9 mouse cellular contexts compared by ENCODE assay signal in genomic region chr11:11656995-11657530, GRCm38 (mm10). TPM values are rescaled to one million over a fixed set of nuclear protein-coding genes. Genes with fewer than 3 reads are reported as not detected.
DNase-seq lines count a peak whose midpoint lies in the region; ATAC-seq and TF ChIP-seq lines count a peak whose summit lies in the region.
"Had no signal": no experiment of that assay in that cellular context is flagged by ENCODE, and none has a peak within 500 bp of the region (broad histone marks: within the 10 kb centered on the region; RNA-seq: fewer than 3 reads in every experiment).

No protein-coding gene starts in this region.

- no peaks in the 10 kb centered on the region for H3K27me3 ChIP-seq in spleen, adult 2 months (ENCODE audit: control insufficient read depth, insufficient read depth, low read length)
- H3K27me3 ChIP-seq in megakaryocyte, embryonic 14.5 days (replicated peaks), result no peaks in the 10 kb centered on the region

- 12% methylated on average over 5 of the region's 5 CpGs for WGBS in spleen, adult 2 months

- peak; percentile 85 for ATAC-seq in erythroid progenitor cell, adult 5-6 weeks (replicated peaks; ENCODE audit: low FRiP score, poor library complexity, severe bottlenecking)
- ATAC-seq: hindbrain, embryonic 16.5 days had no signal

- no peak for TF ChIP-seq POLR2A in spleen, adult 2 months (IDR thresholded peaks at IDR 0.05; ENCODE audit: low read depth, low read length)

- peak overlapping the region; percentile 87 for H3K27ac ChIP-seq in spleen, adult 2 months (ENCODE audit: insufficient read depth, low read length)

- H3K4me3 ChIP-seq in spleen, adult 2 months (ENCODE audit: extremely low read depth, insufficient read depth, insufficient read length), result no peak overlapping the region
- H3K4me3 ChIP-seq in megakaryocyte, embryonic 14.5 days (replicated peaks), result peak overlapping the region; percentile 69

- TF ChIP-seq CTCF in spleen, adult 2 months (IDR thresholded peaks at IDR 0.05; ENCODE audit: extremely low read depth, insufficient read depth, insufficient read length, insufficient replicate concordance), result no peak

- intact Hi-C loops in gastrocnemius, postnatal 36 days (cut with DNase I), result no loop called here

- H3K4me1 ChIP-seq in spleen, adult 2 months (ENCODE audit: control insufficient read depth, insufficient read depth, insufficient read length), result peaks cover 33% of the 10 kb centered on the region; the same call in 1 of the 2 replicates
- H3K4me1 ChIP-seq in megakaryocyte, embryonic 14.5 days, result peaks cover 71% of the 10 kb centered on the region

- H3K9me3 ChIP-seq in megakaryocyte, embryonic 14.5 days, result no peaks in the 10 kb centered on the region

- peak in 1 of 2 experiments; percentile 56 for DNase-seq in spleen, adult 2 months (ENCODE audit: low read depth in 1 of 2, low spot score in 2 of 2)
- no peak for DNase-seq in spleen, adult 12 weeks (ENCODE audit: low spot score)
- DNase-seq in thymus, postnatal 4 days, result peak; percentile 68
- DNase-seq in frontal cortex, postnatal 10 days (ENCODE audit: low spot score in 2 of 2), result no peak
- no peak for DNase-seq in yolk sac, embryonic 10.5 days (ENCODE audit: low spot score)
- DNase-seq in gastrocnemius, postnatal 36 days, result no peak

- no peaks in the 10 kb centered on the region for H3K36me3 ChIP-seq in spleen, adult 2 months (ENCODE audit: control insufficient read depth, insufficient read depth, low read length)
- H3K36me3 ChIP-seq in megakaryocyte, embryonic 14.5 days (replicated peaks; ENCODE audit: low read length), result no peaks in the 10 kb centered on the region

RNA-seq across cellular contexts. Expression of gene Ikzf1, which starts 27.7 kb away (rescaled TPM):
- 258 and 419 TPM in 2 replicates for polyA plus RNA-seq in spleen, adult 2 months (2012; rRNA removed)
- total RNA-seq in erythroid progenitor cell, adult 5-6 weeks (2015; ENCODE audit: low replicate concordance), result 116 and 120 TPM in 2 replicates
- 40.9 and 81.1 TPM in 2 replicates for total RNA-seq in erythroid progenitor cell, adult 5-6 weeks (2017; ENCODE audit: low replicate concordance)
- polyA plus RNA-seq in megakaryocyte, embryonic 14.5 days (2012; ENCODE audit: insufficient read depth, low replicate concordance), result 15.2 and 18.0 TPM in 2 replicates
- 1 to 10 TPM in 1 of 2 experiments, under 1 TPM in 1; 0.32 to 2.4 TPM for total RNA-seq in gastrocnemius, postnatal 36 days (2021)

RNA-seq across cellular contexts. Expression of gene 4930512M02Rik, which starts 29.4 kb away (rescaled TPM):
- polyA plus RNA-seq in spleen, adult 2 months (2012; rRNA removed), result not detected in 2 replicates
- total RNA-seq in erythroid progenitor cell, adult 5-6 weeks (2015; ENCODE audit: low replicate concordance), result not detected in 2 replicates
- not detected in 2 replicates for total RNA-seq in erythroid progenitor cell, adult 5-6 weeks (2017; ENCODE audit: low replicate concordance)
- polyA plus RNA-seq in megakaryocyte, embryonic 14.5 days (2012; ENCODE audit: insufficient read depth, low replicate concordance), result not detected in 2 replicates
- not detected for total RNA-seq in gastrocnemius, postnatal 36 days (2021)
- polyA plus RNA-seq: hindbrain, embryonic 16.5 days had no signal

Comparison
In these comparisons a context has a peak if more than half of its experiments do, and no peak if none do; other contexts are left out.
1. RNA of gene Ikzf1, which starts 27.7 kb away (total RNA-seq): 40.9 to 120 TPM in erythroid progenitor cell, adult 5-6 weeks; 0.32 to 2.4 TPM in gastrocnemius, postnatal 36 days; every median in the first group is over 10 times any median in the second.